Mouse (Mus musculus): ENCODE results near the gene Ranbp3l. TPM values are rescaled to one million over a fixed set of nuclear protein-coding genes. Genes with fewer than 3 reads are reported as not detected.

Ranbp3l gene
- polyA plus RNA-seq, 1 experiment from 2014 or later: 0.30 TPM

GRCm38 (mm10) chr15:9094366-9094750, 126.6 kb downstream of the Ranbp3l start:
- Histone ChIP-seq H3K4me2 (ENCODE audit: low read length) (peak overlapping the region; percentile 30), H3K9me3 (ENCODE audit: control insufficient read depth, low read length) (no peaks in the 10 kb centered on the region), H3K27ac (ENCODE audit: low read depth) (no peak overlapping the region), H3K36me3 (ENCODE audit: control insufficient read depth, insufficient read depth, low read length) (peaks cover 60% of the 10 kb centered on the region), H3K27me3 (replicated peaks; ENCODE audit: control insufficient read depth, insufficient read depth, low read length) (no peaks in the 10 kb centered on the region), H3K4me3 (ENCODE audit: low read depth, low read length) (no peak overlapping the region), H3K9ac (ENCODE audit: low read length) (no peak overlapping the region), H3K4me1 (replicated peaks; ENCODE audit: control insufficient read depth, insufficient read depth, low read length) (peaks cover 13% of the 10 kb centered on the region)
- DNase-seq (ENCODE audit: low spot score): peak; percentile 72
- 6% methylated on average over 13 of the region's 13 CpGs for WGBS
- ATAC-seq (replicated peaks; ENCODE audit: low FRiP score, low TSS enrichment, low read depth): peak; percentile 89

GRCm38 (mm10) chr15:9096865-9097264, 129.1 kb downstream of the Ranbp3l start:
- H3K4me3 ChIP-seq (ENCODE audit: low read depth, low read length): no peak overlapping the region
- ATAC-seq (replicated peaks; ENCODE audit: low FRiP score, low TSS enrichment, low read depth) (no peak), DNase-seq (ENCODE audit: low spot score) (no peak)
- no peak overlapping the region for H3K9ac ChIP-seq (ENCODE audit: low read length)
- 86% methylated on average over 4 of the region's 4 CpGs for WGBS
- no peaks in the 10 kb centered on the region for H3K27me3 ChIP-seq (replicated peaks; ENCODE audit: control insufficient read depth, insufficient read depth, low read length)
- peaks cover 73% of the 10 kb centered on the region for H3K36me3 ChIP-seq (ENCODE audit: control insufficient read depth, insufficient read depth, low read length)
- H3K27ac ChIP-seq (ENCODE audit: low read depth): no peak overlapping the region
- H3K4me1 ChIP-seq (replicated peaks; ENCODE audit: control insufficient read depth, insufficient read depth, low read length): peaks cover 10% of the 10 kb centered on the region
- no peaks in the 10 kb centered on the region for H3K9me3 ChIP-seq (ENCODE audit: control insufficient read depth, low read length)
- no peak overlapping the region for H3K4me2 ChIP-seq (ENCODE audit: low read length)

DNA sequence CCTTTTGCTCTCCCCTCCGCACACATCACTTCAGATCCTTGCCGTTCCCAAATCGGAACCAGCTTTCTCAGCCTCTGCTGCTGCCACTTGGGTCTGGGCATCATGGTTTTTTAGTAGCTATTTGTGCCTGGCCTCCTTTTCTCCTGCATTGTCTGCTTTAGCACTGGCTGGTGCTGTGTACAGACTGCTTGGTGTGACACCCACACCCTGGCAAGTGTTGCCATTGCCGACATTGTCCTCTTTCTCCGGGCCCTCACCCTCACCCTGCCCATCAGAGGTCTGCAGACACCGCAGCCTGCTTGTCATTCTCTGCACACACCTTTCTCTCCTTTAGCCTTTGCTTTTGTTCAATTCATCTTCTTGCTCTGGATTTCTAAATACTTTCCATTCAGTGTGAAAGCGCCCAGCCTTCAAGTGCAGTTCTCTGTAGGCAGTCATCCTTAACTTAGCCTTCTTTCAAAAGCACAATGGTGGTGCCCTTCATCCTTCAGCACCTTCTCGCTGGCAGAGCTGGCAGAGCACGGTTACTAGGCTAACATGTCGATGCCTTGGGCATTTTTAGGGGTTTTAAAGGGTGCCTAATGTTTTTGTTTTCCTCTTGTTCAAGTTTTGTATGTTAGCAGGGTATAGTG, 132.8 kb downstream of the Ranbp3l start:
- H3K27ac ChIP-seq (ENCODE audit: low read depth): no peak overlapping the region
- H3K4me1 ChIP-seq (replicated peaks; ENCODE audit: control insufficient read depth, insufficient read depth, low read length): no peaks in the 10 kb centered on the region
- H3K4me3 ChIP-seq (ENCODE audit: low read depth, low read length): no peak overlapping the region
- H3K36me3 ChIP-seq (ENCODE audit: control insufficient read depth, insufficient read depth, low read length): peaks cover 84% of the 10 kb centered on the region
- ATAC-seq (replicated peaks; ENCODE audit: low FRiP score, low TSS enrichment, low read depth) (no peak), DNase-seq (ENCODE audit: low spot score) (peak; percentile 29)
- no peak overlapping the region for H3K4me2 ChIP-seq (ENCODE audit: low read length)
- no peak overlapping the region for H3K9ac ChIP-seq (ENCODE audit: low read length)
- no peaks in the 10 kb centered on the region for H3K27me3 ChIP-seq (replicated peaks; ENCODE audit: control insufficient read depth, insufficient read depth, low read length)
- 92% methylated on average over 10 of the region's 10 CpGs for WGBS
- H3K9me3 ChIP-seq (ENCODE audit: control insufficient read depth, low read length): no peaks in the 10 kb centered on the region

- 0 out of 2 replicates have a peak, but pooled peaks have one; percentile 44 for ATAC-seq (replicated peaks; ENCODE audit: low FRiP score, low TSS enrichment, low read depth)
Observed at GRCm38 (mm10) chr15:9106303-9107074, 138.7 kb downstream of the Ranbp3l start.

GRCm38 (mm10) chr15:9110526-9111347, 143.0 kb downstream of the Ranbp3l start:
- H3K4me1 ChIP-seq (replicated peaks; ENCODE audit: control insufficient read depth, insufficient read depth, low read length): peaks cover 3% of the 10 kb centered on the region; the same call in 1 of the 2 replicates
- no peak overlapping the region for H3K27ac ChIP-seq (ENCODE audit: low read depth)
- no peaks in the 10 kb centered on the region for H3K27me3 ChIP-seq (replicated peaks; ENCODE audit: control insufficient read depth, insufficient read depth, low read length)
- H3K36me3 ChIP-seq (ENCODE audit: control insufficient read depth, insufficient read depth, low read length): peaks cover 68% of the 10 kb centered on the region
- no peak overlapping the region for H3K4me2 ChIP-seq (ENCODE audit: low read length)
- H3K9me3 ChIP-seq (ENCODE audit: control insufficient read depth, low read length): no peaks in the 10 kb centered on the region
- no peak overlapping the region for H3K9ac ChIP-seq (ENCODE audit: low read length)
- H3K4me3 ChIP-seq (ENCODE audit: low read depth, low read length): no peak overlapping the region
- ATAC-seq (replicated peaks; ENCODE audit: low FRiP score, low TSS enrichment, low read depth): no peak
- DNase-seq (ENCODE audit: low spot score): peak; percentile 42
- WGBS: 85% methylated on average over 6 of the region's 6 CpGs

More at GRCm38 (mm10) chr15:9106303-9107074, 138.7 kb downstream of the Ranbp3l start:
- DNase-seq (ENCODE audit: low spot score): peak; percentile 46
- H3K36me3 ChIP-seq (ENCODE audit: control insufficient read depth, insufficient read depth, low read length): peaks cover 61% of the 10 kb centered on the region
- no peak overlapping the region for H3K4me2 ChIP-seq (ENCODE audit: low read length)
- no peaks in the 10 kb centered on the region for H3K27me3 ChIP-seq (replicated peaks; ENCODE audit: control insufficient read depth, insufficient read depth, low read length)
- no peak overlapping the region for H3K4me3 ChIP-seq (ENCODE audit: low read depth, low read length)
- no peaks in the 10 kb centered on the region for H3K4me1 ChIP-seq (replicated peaks; ENCODE audit: control insufficient read depth, insufficient read depth, low read length)
- WGBS: 68% methylated on average over 13 of the region's 13 CpGs
- H3K27ac ChIP-seq (ENCODE audit: low read depth): no peak overlapping the region
- H3K9me3 ChIP-seq (ENCODE audit: control insufficient read depth, low read length): no peaks in the 10 kb centered on the region
- H3K9ac ChIP-seq (ENCODE audit: low read length): no peak overlapping the region

DNA sequence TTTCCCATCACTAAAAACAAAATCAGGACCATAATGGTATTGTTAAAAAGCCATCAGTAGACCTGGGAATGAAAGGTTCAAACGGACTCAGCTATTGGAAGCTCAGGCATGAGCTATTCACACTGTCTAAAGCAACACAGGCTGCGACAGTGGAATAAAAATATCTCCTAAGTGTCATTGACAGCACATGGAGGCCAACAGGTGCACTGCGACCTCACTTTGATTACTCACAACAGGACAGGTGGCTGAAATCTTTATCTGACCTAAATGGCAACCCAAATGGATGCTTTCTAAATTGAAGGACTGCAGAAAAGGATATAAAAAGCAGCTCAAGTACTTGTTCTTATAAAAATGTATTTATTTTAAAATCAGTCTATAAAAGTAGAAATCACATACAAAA, 143.9 kb downstream of the Ranbp3l start:
- Histone ChIP-seq H3K27me3 (replicated peaks; ENCODE audit: control insufficient read depth, insufficient read depth, low read length) (no peaks in the 10 kb centered on the region), H3K4me2 (ENCODE audit: low read length) (no peak overlapping the region), H3K4me1 (replicated peaks; ENCODE audit: control insufficient read depth, insufficient read depth, low read length) (peaks cover 3% of the 10 kb centered on the region; the same call in 1 of the 2 replicates), H3K27ac (ENCODE audit: low read depth) (no peak overlapping the region), H3K9ac (ENCODE audit: low read length) (no peak overlapping the region), H3K36me3 (ENCODE audit: control insufficient read depth, insufficient read depth, low read length) (peaks cover 75% of the 10 kb centered on the region), H3K4me3 (ENCODE audit: low read depth, low read length) (no peak overlapping the region), H3K9me3 (ENCODE audit: control insufficient read depth, low read length) (no peaks in the 10 kb centered on the region)
- WGBS: 85% methylated on average over 3 of the region's 3 CpGs
- ATAC-seq (replicated peaks; ENCODE audit: low FRiP score, low TSS enrichment, low read depth): no peak
- peak; percentile 39 for DNase-seq (ENCODE audit: low spot score)

DNA sequence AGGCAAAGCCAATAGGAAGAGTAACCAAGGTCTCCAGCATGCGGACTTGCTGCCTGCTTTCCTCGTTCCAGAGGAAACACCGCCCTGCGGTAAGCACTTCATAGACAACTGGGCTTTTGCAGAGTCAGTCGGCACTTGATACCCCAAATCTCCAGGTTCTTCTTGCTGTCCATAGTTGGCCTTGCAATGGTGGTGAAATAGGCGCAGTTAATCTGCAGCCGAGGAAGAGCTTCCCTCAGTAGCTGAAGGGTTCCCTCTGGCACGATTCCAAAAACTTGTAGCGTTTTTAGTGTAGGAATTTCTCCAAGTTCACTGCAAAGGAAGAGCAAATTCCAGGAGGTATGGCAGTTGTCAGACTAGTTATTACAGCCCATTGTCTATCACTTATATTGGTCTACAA, 145.8 kb downstream of the Ranbp3l start:
- Histone ChIP-seq H3K36me3 (ENCODE audit: control insufficient read depth, insufficient read depth, low read length) (peaks cover 75% of the 10 kb centered on the region), H3K4me2 (ENCODE audit: low read length) (no peak overlapping the region), H3K4me1 (replicated peaks; ENCODE audit: control insufficient read depth, insufficient read depth, low read length) (peaks cover 3% of the 10 kb centered on the region; the same call in 1 of the 2 replicates), H3K9ac (ENCODE audit: low read length) (no peak overlapping the region), H3K9me3 (ENCODE audit: control insufficient read depth, low read length) (no peaks in the 10 kb centered on the region), H3K27ac (ENCODE audit: low read depth) (no peak overlapping the region), H3K4me3 (ENCODE audit: low read depth, low read length) (no peak overlapping the region), H3K27me3 (replicated peaks; ENCODE audit: control insufficient read depth, insufficient read depth, low read length) (no peaks in the 10 kb centered on the region)
- ATAC-seq (replicated peaks; ENCODE audit: low FRiP score, low TSS enrichment, low read depth): no peak; the same call in 1 of the 2 replicates
- WGBS: 69% methylated on average over 9 of the region's 9 CpGs
- peak; percentile 49 for DNase-seq (ENCODE audit: low spot score)

DNA sequence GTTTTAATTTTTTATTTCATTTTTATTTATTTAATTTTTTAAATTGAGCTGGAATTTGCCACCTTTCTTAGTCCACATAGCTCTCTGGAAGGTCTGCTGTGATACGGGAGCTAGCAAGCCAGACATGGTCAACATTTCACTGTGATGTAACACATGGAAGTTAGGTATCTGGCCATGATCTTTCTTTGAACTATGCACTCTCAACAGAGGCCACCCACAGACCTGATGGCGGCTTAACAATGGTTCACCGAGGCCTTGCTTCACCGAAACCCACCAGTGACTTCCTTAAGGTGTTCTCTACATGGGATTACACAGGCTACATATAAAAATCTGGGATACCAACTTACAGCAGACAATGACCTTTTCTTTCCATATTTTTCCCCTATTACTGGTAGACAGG, 146.4 kb downstream of the Ranbp3l start:
- peak; percentile 48 for DNase-seq (ENCODE audit: low spot score)
- Histone ChIP-seq H3K27ac (ENCODE audit: low read depth) (no peak overlapping the region), H3K4me1 (replicated peaks; ENCODE audit: control insufficient read depth, insufficient read depth, low read length) (peaks cover 3% of the 10 kb centered on the region; the same call in 1 of the 2 replicates), H3K27me3 (replicated peaks; ENCODE audit: control insufficient read depth, insufficient read depth, low read length) (no peaks in the 10 kb centered on the region), H3K36me3 (ENCODE audit: control insufficient read depth, insufficient read depth, low read length) (peaks cover 78% of the 10 kb centered on the region), H3K9me3 (ENCODE audit: control insufficient read depth, low read length) (no peaks in the 10 kb centered on the region), H3K4me3 (ENCODE audit: low read depth, low read length) (no peak overlapping the region), H3K9ac (ENCODE audit: low read length) (no peak overlapping the region), H3K4me2 (ENCODE audit: low read length) (no peak overlapping the region)
- ATAC-seq (replicated peaks; ENCODE audit: low FRiP score, low TSS enrichment, low read depth): peak; percentile 14; the same call in 1 of the 2 replicates
- WGBS: 64% methylated on average over 4 of the region's 4 CpGs

All from intestine, embryonic 14.5 days (tissue).